Mouse (Mus musculus) hindlimb bud, embryonic 11.5 days (tissue): ENCODE data around the gene Tm7sf2.
"Not testable (repeated sequence)": the region's sequence is repeated elsewhere in the genome, so short reads cannot be mapped to it uniquely, and the experiment has no call there.

Experiments
- DNase-seq: peaks from one replicate; pipeline ENCODE4 v3.0.0-alpha.2; 2012; ENCODE audit warnings: low read depth, low spot score; ENCODE audit errors: extremely low spot score

Tm7sf2 gene

DNA sequence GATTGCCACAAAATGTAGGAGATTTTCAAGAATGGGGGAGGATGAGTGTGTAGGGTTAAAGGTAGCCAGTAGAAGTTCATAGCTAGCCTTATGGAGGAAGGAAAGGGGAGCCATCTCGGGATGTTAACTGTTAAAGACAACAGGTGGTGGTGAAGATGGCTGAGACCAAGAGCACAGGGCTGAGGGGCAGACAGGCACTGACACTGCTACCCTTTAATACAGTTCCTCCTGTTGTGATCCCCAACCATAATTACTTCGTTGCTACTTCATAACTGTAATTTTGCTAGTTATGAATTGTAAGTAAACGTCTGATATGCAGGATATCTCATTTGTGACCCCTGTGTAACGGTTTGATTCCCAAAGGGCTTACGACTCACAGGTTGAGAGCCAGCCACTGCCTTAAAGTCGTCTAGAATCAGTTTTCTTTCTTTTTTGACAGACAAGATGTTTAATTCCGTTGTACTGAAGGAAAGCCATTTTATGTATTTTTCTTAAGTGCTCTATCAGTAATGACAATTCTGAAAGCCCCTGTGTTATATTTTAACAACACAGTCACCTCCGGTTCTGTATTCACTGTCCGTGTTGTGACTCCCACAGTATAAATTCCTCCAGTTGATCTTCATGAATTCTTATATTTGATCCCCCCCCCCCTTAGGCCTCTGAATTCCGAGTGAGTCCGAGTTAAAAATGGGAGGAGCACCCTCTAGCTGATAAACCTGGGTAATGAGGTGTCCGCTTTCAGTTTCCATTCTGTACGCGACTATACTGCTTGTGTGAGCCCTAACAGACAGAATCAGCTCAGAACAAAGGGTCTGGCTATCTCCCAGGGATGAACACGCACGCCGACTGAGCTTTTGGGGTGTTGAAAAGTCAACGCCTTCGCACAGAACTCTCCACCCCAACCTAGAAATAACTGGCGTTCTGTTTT, 22.5 kb downstream of the Tm7sf2 start:
- no peak for DNase-seq

DNA sequence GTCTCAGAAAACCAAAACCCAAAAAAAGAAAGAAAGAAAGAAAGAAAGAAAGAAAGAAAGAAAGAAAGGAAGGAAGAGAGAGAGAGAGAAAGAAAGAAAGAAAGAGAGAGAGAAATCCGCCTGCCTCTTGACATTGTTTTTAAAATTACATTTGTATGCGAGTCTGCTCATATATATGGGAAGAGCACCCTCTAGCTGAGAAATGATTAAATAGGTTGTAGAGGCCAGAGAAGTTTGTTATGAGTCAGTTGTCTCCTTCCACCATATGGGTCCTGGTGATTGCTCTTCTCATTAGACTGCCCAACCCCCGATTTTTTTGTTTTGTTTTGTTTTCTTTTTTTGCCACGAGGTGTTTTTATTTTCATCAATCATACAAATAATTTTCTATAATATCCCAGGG, 24.1 kb downstream of the Tm7sf2 start:
- not testable (repeated sequence) for DNase-seq

DNA sequence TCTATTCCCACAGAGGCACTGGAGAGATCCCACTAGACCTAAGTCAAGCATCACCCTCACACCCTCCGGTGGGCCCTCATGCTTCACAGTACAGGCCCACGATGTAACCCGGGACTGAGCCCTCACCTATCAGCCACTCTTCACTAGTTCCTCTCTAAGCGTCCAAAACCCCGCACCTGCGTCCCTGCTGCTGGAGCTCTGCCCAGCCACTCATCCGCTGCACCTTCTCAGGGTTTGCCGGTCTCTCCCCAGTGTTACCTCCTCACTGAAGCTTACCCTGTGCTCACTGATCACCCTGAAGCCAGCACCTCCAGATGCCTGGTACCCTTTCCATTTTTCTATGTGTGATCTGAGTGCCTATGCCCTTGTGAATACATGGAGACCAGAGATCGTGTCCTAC, 25.9 kb downstream of the Tm7sf2 start:
- DNase-seq, result no peak

DNA sequence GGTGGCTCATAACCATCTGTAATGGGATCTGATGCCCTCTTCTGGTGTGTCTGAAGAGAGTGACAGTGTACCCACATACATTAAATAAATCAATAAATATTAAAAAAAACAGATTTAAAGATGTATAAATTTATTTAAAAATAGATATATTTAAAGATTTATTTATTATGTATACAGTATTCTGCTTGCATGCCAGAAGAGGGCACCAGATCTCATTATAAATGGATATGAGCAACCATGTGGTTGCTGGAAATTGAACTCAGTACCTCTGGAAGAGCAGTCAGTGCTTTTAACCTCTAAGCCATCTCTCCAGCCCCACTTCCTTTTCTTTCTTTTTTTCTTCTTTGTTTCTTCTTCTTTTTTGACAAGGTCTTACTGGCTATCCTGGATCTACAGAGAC, 28.2 kb downstream of the Tm7sf2 start:
- no peak for DNase-seq

DNA sequence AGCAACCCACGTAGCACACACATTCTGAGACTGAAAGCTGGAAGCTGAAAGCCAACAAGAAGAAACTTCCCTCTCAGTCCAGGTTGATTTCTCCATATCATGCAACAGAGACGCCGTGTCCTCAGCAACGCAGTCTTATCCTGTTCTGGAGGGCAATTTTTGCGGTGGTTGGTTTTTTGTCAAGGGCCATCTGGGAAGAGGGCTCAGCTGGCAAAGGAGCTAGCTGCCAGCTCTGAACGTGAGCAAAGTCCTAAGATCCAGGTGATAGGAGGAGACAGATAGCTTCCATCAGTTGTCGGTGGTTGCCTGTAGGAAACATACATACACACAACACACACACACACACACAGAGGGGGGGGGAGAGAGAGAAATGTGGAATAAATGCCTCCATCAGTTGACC, 29.8 kb downstream of the Tm7sf2 start:
- DNase-seq, result no peak

DNA sequence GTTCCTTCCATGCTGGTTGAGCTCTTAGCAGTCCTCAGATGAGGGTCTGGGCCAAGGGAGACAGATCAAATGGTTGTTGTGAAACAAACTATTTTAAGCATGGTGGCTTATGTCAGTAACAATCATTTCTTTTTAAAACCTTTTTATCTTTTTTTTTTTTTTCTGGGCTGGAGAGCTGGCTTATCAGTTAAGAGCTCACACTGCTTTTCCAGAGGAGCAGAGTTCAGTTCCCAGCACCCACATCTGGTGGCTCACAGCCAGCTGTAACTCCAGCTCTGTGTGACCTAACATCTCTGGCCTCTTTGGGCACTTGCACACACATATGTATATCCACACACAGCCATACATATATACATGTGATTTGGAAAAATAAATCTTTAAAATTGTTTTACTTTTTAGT, 30.5 kb downstream of the Tm7sf2 start:
- no peak for DNase-seq

DNA sequence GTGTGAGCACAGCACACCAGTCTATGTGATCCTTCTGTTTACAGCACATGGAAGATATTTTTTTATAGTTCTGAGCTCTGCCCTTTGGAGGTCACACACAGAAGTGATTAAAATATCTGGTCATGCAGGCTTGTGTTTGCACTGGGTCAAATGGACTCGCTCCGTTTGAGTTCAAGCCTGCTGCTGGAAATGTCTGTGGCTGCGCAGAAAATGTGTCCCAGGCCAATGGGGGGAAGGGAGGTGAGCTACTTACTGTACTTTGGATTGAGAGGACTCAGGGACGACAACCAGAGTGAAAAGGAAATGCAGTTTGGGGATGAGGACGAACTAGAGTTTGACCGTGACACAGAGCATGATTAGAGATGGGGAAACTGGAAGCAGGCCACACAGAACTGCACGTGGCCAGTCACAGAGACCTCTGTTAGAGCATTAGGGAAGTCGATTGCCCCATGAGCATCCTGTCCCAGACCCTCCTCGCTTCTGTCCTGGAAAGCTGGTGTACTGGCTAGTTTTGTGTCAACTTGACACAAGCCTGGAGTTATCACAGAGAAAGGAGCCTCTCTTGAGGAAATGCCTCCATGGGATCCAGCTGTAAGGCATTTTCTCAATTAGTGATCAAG, 32.1 kb downstream of the Tm7sf2 start:
- no peak for DNase-seq

DNA sequence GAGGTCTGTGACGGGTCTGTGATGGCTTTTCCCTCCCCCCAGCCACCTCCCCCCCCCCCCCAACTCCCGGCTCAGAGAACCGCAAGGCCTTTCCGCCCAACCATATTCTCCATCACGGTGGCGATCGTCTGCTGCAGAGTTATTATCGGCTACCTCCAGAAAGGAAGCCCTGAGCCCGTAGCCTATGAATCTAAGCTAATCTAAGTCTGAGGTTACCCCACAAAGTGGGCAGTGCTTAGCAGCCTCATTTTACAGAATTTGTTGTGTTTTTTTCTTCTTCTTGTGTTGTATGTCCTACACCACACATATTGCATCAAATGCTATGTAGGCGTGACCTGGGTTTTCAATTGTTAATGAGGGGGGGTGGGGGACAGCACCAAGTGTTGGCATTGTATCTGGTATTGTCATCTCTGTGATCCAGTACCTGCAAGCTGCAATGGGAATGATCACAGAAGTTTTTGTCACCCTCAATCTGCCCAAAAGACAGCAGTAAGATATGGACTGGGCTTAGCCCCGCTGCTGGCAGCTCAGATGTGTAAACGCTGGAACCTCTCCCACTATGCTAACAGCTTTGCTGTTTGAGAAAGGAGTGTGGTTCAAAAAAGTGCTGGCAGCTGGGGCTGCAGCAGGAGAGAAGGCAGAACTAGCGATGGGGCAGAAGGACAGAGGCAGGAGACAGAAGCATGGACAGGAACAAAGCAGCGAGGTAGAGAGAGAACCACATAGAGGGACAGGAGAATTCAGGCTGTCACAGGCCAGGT, 37.5 kb downstream of the Tm7sf2 start:
- no peak for DNase-seq

DNA sequence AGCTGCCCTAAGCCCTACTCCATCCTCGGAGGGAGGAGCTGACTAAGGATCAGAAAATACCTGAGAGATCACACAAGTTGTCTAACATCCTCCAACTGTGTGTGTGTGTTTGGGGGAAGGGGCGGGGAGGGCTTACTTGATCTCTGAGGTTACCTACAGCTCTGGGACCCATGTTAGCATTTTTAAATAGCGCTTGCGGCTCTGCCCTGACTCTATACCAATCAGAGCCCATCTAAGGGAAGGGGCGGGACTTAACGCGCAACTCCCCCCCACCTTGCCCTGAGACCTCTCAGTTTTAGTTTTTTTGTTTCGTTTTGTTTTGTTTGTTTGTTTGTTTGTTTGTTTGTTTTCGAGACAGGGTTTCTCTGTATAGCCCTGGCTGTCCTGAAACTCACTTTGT, 38.7 kb downstream of the Tm7sf2 start:
- no peak for DNase-seq

DNA sequence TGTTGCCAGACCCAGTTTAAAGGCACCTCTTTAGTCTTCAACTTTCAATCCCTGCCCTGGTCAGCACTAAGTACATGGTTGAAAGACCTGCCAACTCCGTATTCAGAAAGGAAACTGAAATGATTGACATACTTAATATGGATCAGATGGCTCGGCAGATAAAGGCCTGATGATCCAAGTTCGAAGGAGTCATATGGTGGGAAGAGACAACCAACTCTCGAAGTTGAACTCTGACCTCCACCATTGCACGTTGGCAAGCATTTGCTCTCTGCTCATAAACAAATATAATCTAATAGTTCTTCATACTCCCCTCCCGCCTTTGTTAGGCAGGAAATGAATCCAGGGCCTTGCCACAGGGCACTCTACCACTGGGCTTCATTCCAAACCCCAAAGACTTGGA, 39.2 kb downstream of the Tm7sf2 start:
- no peak for DNase-seq

DNA sequence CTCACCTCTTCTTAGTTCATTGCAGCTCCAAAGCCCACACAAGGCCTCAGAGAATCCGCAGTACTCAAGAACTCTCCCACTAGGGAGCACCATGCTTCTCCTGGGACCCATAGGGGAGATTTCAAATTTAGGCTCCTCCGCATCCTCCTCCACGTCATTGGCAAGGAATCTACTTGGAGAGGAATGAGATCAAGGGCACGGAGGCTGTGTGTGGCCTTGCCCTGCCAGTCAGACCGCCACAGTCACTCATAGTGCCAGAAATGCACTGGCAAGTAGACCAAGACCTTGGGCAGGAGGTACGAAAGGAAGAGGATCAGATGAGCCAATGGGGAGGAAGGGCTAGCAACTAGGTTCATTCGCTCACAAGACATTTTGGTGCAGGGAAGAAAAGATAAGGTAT, 44.2 kb downstream of the Tm7sf2 start:
- no peak for DNase-seq

DNA sequence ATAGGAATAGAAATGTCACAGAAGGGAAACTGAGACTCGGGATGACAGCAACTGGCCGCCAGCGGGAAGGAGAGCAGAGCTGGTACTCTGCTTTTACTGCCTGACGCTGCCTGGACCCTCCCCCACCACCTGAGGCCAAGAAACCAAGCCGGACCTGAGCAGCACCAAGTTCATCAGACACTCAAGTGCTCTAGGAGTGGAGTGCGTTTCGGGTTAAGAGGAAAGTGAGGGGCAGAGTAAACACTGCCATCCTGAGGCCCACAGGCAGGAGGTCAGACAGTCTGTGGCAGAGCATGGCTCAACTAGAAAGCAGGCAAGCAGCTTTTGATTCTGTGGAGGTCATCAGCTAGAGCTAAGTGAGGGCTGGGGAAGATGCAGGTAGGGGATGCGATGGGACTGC, 45.1 kb downstream of the Tm7sf2 start:
- no peak for DNase-seq

DNA sequence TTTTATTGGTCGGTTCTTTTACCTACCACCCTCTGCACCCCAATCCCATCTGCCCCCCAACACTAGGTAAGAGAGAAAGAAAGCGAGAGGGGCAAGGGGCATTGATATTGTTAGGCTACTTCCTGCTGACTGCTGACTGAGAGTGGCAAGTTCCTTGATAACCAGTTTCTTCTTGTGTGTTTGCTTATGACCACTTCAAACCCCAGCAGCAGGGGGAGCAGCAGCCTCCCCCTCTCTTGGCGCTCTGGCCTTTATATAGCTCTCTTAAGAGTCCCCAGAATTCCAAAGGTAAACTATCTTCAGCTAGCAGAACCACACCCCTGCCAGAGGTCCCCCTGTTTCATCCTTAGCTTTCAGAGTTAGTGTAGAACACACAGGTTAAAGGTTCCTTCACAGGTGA, 47.9 kb downstream of the Tm7sf2 start:
- DNase-seq, result no peak

DNA sequence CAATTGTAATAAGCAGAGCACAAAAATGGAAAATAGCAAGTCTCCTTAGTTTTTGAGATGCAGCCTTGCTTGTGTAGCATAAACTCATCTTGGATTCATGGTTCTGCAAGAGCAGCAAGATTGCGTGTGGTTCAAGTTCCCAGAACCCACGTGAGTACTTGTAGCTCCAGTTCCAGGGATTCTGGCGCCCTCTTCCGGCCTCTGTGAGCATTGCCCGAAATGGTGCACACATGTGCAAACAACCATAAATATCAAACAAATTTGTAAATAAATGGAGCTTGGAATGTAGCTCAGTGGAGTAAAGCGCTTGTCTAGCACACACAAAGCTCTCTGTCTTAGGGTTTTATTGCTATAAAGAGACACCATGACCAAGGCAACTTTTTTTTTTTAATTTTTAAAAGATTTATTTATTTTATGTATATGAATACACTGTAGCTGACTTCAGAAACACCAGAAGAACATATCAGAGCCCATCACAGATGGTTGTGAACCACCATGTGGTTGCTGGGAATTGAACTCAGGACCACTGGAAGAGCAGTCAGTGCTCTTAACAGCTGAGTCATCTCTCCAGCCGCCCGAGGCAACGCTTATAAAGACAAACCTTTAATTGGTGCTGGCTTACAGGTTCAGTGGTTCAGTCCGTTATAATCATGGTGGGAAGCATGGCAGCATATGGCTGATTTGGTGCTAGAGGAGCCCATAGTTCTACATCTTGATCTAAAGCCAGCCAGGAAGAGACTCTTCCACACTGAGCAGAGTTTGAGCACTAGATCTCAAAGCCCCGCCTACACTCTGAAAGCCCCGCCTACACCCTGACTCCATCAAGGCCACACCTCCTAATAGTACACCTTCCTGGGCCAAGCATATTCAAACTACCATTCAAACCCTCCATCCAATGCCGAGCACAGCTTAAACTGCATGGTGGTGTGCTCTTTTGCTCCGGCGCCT, 49.8 kb downstream of the Tm7sf2 start:
- peak; percentile 82 for DNase-seq

DNA sequence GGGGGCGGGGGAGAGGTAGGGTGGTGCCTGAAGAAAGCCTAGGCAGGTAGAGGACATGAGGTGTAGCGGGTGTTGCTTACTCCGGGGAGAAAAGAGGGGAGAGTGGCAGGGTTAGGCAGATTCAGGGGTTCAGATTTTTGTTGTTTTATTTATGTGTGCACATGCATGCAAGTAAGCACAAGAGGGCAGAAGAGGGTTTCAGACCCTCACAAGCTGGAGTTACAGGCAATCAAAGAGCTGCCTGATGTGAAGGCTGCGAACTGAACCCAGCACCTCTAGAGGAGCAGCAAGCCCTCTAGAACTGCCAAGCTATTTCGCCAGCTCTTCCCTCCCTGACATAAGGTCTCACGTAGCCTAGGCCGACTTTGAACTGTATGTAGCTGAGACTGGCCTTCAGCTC, 51.6 kb downstream of the Tm7sf2 start:
- no peak for DNase-seq

DNA sequence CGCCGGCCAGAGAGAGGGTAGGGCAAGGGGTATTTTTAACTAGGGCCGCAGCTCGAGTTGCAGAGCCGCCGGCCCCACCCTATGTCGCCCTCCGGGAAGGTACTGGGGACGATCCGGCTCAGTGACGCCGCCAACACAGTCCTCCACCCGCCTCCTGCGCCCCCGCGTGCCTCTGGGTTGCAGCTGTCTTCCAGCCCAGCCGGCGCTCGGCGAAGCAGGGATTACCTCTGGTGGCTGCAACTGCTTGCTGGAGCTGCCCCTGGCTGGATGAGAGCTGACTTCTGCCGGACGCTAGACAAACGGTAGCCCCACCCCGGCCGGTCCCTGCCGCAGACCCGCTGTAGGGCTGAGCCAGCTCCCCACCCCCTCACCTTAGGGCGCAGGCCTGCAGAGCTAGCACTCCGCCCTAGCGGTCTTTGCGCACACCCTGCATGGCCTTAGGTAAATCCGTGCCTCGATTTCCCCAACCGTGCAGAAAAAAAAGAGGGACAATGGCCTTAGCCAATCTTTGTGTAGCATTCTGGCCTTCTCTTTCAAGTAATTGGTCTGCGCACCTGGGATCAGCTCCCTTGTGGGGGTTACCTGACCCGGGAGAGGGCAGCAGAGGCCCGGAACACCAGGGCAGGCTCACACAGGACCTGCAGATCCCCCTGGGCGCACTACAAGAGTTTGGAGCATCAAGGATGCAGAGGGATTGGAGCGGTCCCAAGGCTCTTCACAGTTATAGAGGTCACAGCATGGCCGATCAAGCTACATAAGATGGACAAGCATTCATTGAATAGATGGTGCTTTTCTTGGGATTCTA, 52.5 kb downstream of the Tm7sf2 start, which contains the start of gene Capn1:
Gene Capn1, minus strand, starts transcription at position 387 of the 805 bp plus-strand sequence.
- DNase-seq, result no peak

DNA sequence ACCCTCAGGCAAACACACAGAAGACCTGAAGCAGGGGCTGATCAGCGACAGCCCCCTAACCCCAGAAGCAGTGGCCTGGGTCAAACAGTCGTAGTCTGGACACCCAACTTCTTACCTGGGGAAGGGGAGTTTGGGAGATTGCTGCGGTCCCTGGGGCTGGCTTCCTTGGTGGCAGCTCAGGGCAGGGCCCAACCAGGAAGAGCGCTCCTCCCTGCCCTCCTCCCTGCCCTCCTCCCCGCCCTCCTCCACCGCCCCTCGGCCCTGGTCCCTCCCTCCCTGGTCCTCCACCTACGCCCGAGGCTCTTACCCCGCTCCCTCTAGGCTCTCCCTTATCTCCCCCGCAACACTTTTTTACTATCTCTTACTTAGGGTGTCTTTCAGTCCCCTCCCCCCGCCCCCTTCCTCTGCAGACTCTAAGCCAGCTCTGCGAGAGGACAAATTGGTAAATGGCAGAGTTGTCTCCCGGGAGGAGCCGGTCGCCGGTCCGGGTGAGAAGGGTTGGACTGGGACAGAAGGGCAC, 53.1 kb downstream of the Tm7sf2 start:
- DNase-seq, result no peak

DNA sequence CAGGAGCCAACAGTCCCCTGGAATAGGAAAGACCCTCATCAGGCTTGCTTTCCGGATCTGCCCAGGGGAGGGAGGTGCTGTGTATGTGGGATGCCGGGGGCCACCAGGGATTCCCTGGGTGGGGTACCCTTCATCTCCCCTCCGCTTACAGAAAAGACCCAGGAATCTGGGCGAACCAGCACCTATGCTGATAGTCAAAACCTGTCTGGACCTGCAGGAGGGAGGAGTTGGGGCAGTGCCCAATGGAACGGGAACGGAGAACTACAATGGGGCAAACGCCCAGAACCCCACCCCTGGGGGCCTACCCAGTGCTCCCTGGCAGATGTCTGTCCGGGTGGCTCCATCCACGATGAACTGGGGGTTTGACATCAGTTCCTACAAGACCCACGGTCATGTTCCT, 54.5 kb downstream of the Tm7sf2 start:
- DNase-seq, result no peak
